Mouse (Mus musculus): ENCODE results near the gene Gnl2. TPM values are rescaled to one million over a fixed set of nuclear protein-coding genes. Genes with fewer than 3 reads are reported as not detected.

Gnl2 gene
- polyA plus RNA-seq, 1 experiment from 2014 or later: 88.5 TPM

DNA sequence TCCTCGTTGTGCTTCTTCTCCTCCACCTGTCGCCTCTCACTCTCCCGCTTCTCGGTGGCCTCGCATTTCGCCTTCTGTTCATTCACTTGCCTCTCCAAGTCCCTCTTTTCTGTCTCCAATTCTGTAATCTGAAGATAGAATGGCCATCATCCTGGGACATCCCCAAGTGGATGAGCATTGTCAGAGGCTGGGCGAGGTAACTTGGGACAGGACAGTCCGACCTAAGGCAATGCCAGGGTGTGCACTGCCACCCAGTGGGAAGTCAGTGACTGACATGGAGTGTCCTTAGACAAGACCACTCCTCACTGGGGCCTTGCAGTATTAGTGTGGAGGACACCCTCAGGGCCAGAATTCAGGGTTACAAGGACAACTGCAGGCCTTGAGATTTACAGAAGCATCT, 42.6 kb downstream of the Gnl2 start:
- H3K9ac ChIP-seq (ENCODE audit: low read length): no peak overlapping the region
- WGBS: 3% methylated on average over 8 of the region's 8 CpGs
- no peak overlapping the region for H3K4me3 ChIP-seq (ENCODE audit: low read depth, low read length)

DNA sequence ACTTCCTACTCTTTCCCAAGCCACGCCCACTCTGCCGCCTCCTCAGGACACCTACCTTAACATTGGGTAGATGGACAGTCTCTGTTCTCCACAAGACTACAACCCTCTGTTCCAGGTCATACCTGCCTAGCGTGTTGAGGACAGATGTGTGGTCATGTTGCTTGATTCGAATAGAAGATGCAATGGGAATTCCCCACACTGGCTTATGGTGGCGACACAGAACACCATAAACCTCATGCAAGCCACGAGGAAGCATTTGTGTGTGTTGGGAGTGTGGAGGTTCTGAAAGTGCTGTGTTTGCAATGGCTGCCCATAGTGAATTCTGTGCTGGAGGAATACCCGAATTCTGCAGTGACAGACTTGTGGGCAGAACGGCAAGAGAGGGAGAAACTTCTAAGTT, 47.4 kb downstream of the Gnl2 start:
- peaks cover 7% of the 10 kb centered on the region for H3K4me1 ChIP-seq (ENCODE audit: control insufficient read depth, insufficient read depth, low read length)
- H3K4me2 ChIP-seq (ENCODE audit: low read depth): no peak overlapping the region
- DNase-seq (ENCODE audit: low spot score) (no peak), ATAC-seq (ENCODE audit: insufficient read depth, low FRiP score, low TSS enrichment) (no peak)
- H3K9me3 ChIP-seq (ENCODE audit: control insufficient read depth, low read length): no peaks in the 10 kb centered on the region
- no peak overlapping the region for H3K9ac ChIP-seq (ENCODE audit: low read length)
- no peak overlapping the region for H3K4me3 ChIP-seq (ENCODE audit: low read depth, low read length)
- no peaks in the 10 kb centered on the region for H3K36me3 ChIP-seq (ENCODE audit: control insufficient read depth, insufficient read depth, low read length)
- WGBS: 78% methylated on average over 8 of the region's 8 CpGs
- H3K27ac ChIP-seq (ENCODE audit: low read depth, low read length): no peak overlapping the region
- no peaks in the 10 kb centered on the region for H3K27me3 ChIP-seq (ENCODE audit: control insufficient read depth, insufficient read depth, low read length)

More for the DNA sequence above, 42.6 kb downstream of the Gnl2 start:
- Histone ChIP-seq H3K36me3 (ENCODE audit: control insufficient read depth, insufficient read depth, low read length) (peaks cover 3% of the 10 kb centered on the region), H3K27me3 (ENCODE audit: control insufficient read depth, insufficient read depth, low read length) (no peaks in the 10 kb centered on the region), H3K4me2 (ENCODE audit: low read depth) (peak overlapping the region; percentile 32), H3K27ac (ENCODE audit: low read depth, low read length) (no peak overlapping the region), H3K9me3 (ENCODE audit: control insufficient read depth, low read length) (no peaks in the 10 kb centered on the region), H3K4me1 (ENCODE audit: control insufficient read depth, insufficient read depth, low read length) (no peaks in the 10 kb centered on the region; the same call in 1 of the 2 replicates)
- ATAC-seq (ENCODE audit: insufficient read depth, low FRiP score, low TSS enrichment): peak; percentile 86
- peak; percentile 76 for DNase-seq (ENCODE audit: low spot score)

DNA sequence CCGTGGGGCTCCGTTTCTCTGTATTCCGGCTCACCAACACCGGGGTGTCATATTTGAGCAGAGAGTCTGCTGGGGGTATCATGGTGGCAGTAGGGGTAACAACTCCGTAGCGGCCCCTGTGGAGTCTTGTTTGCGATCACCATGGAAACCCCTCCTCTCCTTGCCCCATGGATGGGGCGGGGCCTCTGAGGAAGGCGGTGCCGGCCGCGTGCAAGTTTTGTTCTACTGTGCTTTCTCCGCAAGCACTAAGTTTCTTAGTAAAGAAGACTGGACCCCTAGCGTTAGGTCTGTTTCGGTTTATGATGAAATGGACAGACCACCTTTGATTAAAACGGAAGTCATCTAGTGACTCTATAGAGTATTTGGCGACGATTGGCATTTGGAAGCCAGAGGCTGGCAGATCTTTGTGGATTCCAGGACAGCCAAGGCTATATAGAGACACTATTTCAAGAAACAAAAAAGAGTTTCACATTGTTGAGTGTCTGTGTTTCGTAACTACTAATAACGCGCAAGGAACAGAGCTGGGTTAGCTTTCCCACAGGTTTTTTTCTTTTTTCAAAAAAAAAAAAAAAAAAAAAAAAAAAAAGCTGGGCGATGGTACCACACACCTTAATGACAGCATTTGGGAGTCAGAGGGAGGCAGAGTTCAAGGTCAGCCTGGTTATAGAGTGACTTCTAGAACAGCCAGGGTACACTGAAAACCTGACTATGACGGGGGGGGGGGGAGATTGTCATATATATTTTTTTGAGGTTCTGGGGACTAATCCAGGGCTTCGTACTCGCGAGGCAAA, 49.3 kb downstream of the Gnl2 start, which contains the start of gene Dnali1:
Gene Dnali1, minus strand, starts transcription at position 187 of the 791 bp plus-strand sequence.
- Histone ChIP-seq H3K27ac (ENCODE audit: low read depth, low read length) (no peak within 1 kb of the TSS), H3K36me3 (ENCODE audit: control insufficient read depth, insufficient read depth, low read length) (peaks cover under 1% of the 10 kb centered on the region; the same call in 1 of the 2 replicates), H3K4me3 (ENCODE audit: low read depth, low read length) (peak within 1 kb of the TSS; percentile 91), H3K4me2 (ENCODE audit: low read depth) (peak within 1 kb of the TSS; percentile 90), H3K27me3 (ENCODE audit: control insufficient read depth, insufficient read depth, low read length) (no peaks in the 10 kb centered on the region), H3K4me1 (ENCODE audit: control insufficient read depth, insufficient read depth, low read length) (peaks cover 7% of the 10 kb centered on the region), H3K9me3 (ENCODE audit: control insufficient read depth, low read length) (no peaks in the 10 kb centered on the region), H3K9ac (ENCODE audit: low read length) (peak within 1 kb of the TSS; percentile 79)
- WGBS: 5% methylated on average over 26 of the region's 26 CpGs
- no peak for ATAC-seq (ENCODE audit: insufficient read depth, low FRiP score, low TSS enrichment)
- DNase-seq (ENCODE audit: low spot score): peak; percentile 61

DNA sequence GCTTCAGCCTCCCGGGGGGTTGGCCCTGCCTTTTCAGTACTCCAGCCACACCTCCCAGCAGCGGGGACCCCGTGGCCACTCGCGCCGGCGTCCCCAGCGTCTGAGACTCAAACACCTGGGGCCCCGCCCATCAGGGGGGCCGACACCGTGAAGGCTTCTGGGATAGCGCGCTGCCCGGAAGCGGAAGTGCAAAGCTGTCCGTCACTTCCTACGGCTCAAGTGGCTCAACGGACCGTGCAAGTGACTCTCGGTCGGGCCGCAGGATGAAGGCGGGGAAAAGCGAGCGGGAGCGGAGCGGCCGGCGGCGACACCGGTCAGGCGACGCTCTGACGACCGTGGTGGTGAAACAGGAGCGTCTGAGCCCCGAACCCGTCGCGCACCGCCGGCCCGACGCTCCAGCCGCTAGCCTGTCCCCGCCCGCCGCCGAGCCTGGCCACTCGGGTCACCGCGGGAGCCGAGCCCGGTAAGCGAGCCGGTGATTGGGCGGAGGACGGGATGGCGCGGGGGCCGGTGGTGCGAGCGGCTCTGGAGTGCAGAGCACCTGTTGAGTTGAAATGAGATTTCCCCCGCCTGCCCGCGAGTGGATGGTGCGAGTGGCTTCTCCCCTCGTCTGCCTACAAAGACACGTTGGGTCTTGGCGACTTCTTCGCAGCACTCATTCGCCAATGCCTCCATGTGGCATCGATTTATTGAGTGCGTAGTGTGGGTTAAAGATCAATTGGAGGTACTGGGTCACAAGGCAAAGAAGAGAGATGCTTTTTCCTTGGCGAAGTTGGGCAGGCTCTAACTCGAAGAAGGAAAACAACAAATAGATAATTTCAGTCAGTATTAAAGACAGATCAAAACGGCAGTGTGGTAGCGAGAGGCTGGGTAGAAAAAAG, 50.3 kb downstream of the Gnl2 start, which contains the start of gene Snip1:
Gene Snip1, plus strand, starts transcription at position 183 of the 881 bp plus-strand sequence.
- Histone ChIP-seq H3K9ac (ENCODE audit: low read length) (peak within 1 kb of the TSS; percentile 79), H3K4me3 (ENCODE audit: low read depth, low read length) (peak within 1 kb of the TSS; percentile 91), H3K36me3 (ENCODE audit: control insufficient read depth, insufficient read depth, low read length) (peaks cover 8% of the 10 kb centered on the region; the same call in 1 of the 2 replicates), H3K9me3 (ENCODE audit: control insufficient read depth, low read length) (no peaks in the 10 kb centered on the region), H3K27ac (ENCODE audit: low read depth, low read length) (peak within 1 kb of the TSS; percentile 58; the same call in 1 of the 2 replicates), H3K4me1 (ENCODE audit: control insufficient read depth, insufficient read depth, low read length) (peaks cover 7% of the 10 kb centered on the region), H3K27me3 (ENCODE audit: control insufficient read depth, insufficient read depth, low read length) (no peaks in the 10 kb centered on the region), H3K4me2 (ENCODE audit: low read depth) (peak within 1 kb of the TSS; percentile 90)
- DNase-seq (ENCODE audit: low spot score): peak; percentile 95
- peak; percentile 90 for ATAC-seq (ENCODE audit: insufficient read depth, low FRiP score, low TSS enrichment)
- WGBS: under 1% methylated on average over 72 of the region's 78 CpGs

DNA sequence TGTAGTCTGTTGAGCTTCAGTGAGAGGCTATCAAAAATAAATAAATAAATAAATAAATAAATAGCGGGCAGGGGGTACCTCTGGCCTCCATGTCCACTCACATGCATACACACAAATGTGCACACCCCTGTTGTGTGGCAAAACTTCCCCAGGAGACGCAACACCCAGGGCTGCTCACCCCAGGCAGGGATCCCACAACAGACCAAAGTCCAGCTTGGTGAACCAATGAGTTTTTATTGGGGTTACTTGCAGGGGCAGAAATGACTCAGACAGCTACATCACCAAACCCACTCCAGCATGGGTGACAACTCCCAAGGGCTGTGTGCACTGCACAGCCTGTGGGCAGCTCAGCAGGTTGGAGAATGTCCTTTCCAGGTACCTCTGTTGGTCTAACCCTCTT, 61.3 kb downstream of the Gnl2 start:
- DNase-seq (ENCODE audit: low spot score) (no peak), ATAC-seq (ENCODE audit: insufficient read depth, low FRiP score, low TSS enrichment) (no peak)
- Histone ChIP-seq H3K27ac (ENCODE audit: low read depth, low read length) (no peak overlapping the region), H3K9ac (ENCODE audit: low read length) (no peak overlapping the region), H3K4me2 (ENCODE audit: low read depth) (no peak overlapping the region), H3K9me3 (ENCODE audit: control insufficient read depth, low read length) (no peaks in the 10 kb centered on the region), H3K4me3 (ENCODE audit: low read depth, low read length) (no peak overlapping the region), H3K27me3 (ENCODE audit: control insufficient read depth, insufficient read depth, low read length) (no peaks in the 10 kb centered on the region), H3K4me1 (ENCODE audit: control insufficient read depth, insufficient read depth, low read length) (no peaks in the 10 kb centered on the region), H3K36me3 (ENCODE audit: control insufficient read depth, insufficient read depth, low read length) (peaks cover 6% of the 10 kb centered on the region)
- whole genome bisulfite sequencing: 89% methylated on average over 2 of the region's 2 CpGs

DNA sequence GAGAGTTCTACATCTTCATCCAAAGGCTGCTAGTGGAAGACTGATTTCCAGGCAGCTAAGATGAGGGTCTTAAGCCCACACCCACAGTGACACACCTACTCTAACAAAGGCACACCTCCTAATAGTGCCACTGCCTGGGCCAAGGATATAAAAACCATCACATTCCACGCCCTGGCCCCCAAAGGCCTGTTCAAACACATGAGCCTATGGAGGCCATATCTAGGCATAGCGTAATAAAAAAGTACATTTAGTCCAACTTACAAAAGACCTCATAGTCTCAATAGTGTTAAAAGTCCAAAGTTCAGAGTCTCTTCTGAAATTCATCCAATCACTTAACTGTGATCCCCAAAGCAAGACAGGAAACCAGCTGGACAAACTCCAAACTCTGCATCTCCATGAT, 62.3 kb downstream of the Gnl2 start:
- Histone ChIP-seq H3K27ac (ENCODE audit: low read depth, low read length) (no peak overlapping the region), H3K9ac (ENCODE audit: low read length) (no peak overlapping the region), H3K4me3 (ENCODE audit: low read depth, low read length) (no peak overlapping the region), H3K36me3 (ENCODE audit: control insufficient read depth, insufficient read depth, low read length) (no peaks in the 10 kb centered on the region; the same call in 1 of the 2 replicates), H3K27me3 (ENCODE audit: control insufficient read depth, insufficient read depth, low read length) (no peaks in the 10 kb centered on the region), H3K4me2 (ENCODE audit: low read depth) (no peak overlapping the region), H3K9me3 (ENCODE audit: control insufficient read depth, low read length) (no peaks in the 10 kb centered on the region), H3K4me1 (ENCODE audit: control insufficient read depth, insufficient read depth, low read length) (no peaks in the 10 kb centered on the region)
- DNase-seq (ENCODE audit: low spot score): no peak
- 96% methylated on average over 2 of the region's 2 CpGs for WGBS
- ATAC-seq (ENCODE audit: insufficient read depth, low FRiP score, low TSS enrichment): no peak

DNA sequence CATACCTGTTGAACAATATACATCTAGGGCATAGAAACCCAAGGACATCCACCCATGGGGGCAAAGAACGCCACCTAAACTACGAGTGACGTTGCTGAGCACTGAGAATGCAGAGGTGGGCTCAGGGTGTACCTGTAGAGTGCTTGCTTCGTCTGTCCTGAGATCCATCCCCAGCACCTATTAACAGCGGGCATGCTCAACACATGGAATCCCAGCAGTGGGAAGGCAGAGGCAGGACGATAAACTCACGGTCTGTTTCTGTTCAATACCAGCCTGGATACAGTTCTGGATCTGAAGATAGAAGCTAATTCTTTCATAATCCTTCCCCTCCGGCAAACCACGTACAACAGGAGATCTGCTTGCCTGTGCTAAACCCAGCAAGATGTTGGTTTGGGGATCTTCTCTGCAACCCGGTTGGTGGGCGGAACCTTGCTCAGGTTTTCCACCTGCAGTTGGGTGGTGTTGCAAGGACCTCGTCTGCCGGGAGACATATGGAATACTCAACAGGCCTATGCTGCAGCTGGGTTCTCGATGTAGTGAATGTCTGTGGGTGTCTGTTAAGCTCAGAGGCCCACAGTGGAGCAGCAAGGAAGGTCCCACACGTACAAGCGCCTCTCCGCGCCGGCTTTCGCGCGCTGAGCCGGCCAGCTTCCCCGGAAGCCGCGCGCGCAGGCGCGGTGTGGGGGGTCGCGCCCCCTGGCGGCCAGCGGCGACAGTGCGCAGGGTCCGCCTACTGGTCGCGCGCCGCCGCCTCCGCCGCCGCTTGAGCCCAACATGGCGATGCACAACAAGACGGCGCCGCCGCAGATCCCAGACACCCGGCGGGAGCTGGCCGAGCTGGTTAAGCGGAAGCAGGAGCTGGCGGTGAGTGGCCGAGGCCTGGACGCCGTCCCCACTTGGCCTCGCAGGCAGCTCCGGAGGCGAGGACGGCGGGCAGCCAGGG, 68.3 kb downstream of the Gnl2 start, which contains the start of gene Meaf6:
Gene Meaf6, plus strand, starts transcription at position 732 of the 943 bp plus-strand sequence.
- Histone ChIP-seq H3K27ac (ENCODE audit: low read depth, low read length) (peak within 1 kb of the TSS; percentile 96), H3K27me3 (ENCODE audit: control insufficient read depth, insufficient read depth, low read length) (no peaks in the 10 kb centered on the region), H3K9me3 (ENCODE audit: control insufficient read depth, low read length) (no peaks in the 10 kb centered on the region), H3K4me1 (ENCODE audit: control insufficient read depth, insufficient read depth, low read length) (peaks cover 5% of the 10 kb centered on the region), H3K4me3 (ENCODE audit: low read depth, low read length) (peak within 1 kb of the TSS; percentile 86), H3K9ac (ENCODE audit: low read length) (peak within 1 kb of the TSS; percentile 93), H3K36me3 (ENCODE audit: control insufficient read depth, insufficient read depth, low read length) (no peaks in the 10 kb centered on the region; the same call in 1 of the 2 replicates), H3K4me2 (ENCODE audit: low read depth) (peak within 1 kb of the TSS; percentile 79)
- 2% methylated on average over 63 of the region's 63 CpGs for WGBS
- DNase-seq (ENCODE audit: low spot score) (peak; percentile 92), ATAC-seq (ENCODE audit: insufficient read depth, low FRiP score, low TSS enrichment) (peak; percentile 84)

Measured in neural tube, embryonic 11.5 days (tissue).